Mouse (Mus musculus) neural tube, embryonic 13.5 days (tissue): ENCODE results near the gene Krtap10-4. TPM values are rescaled to one million over a fixed set of nuclear protein-coding genes. Genes with fewer than 3 reads are reported as not detected.

ENCODE experiments used
- ATAC-seq: fragments of 200-750 bp; cut with Nextera tagmentation; 2 replicates; pipeline ENCODE4 v1.8.0; 2017; ENCODE audit warnings: low read depth, mild to moderate bottlenecking, moderate TSS enrichment, moderate library complexity
- H3K27ac ChIP-seq: fragments of 300-500 bp; sonication (generic); replicated peaks from 2 replicates; pipeline ENCODE4 v1.5.1; 2015; ENCODE audit warnings: moderate library complexity, mild to moderate bottlenecking, inconsistent platforms
- H3K27me3 ChIP-seq: fragments of 300-500 bp; sonication (generic); 2 replicates; pipeline ENCODE4 v1.6.1; 2015; ENCODE audit warnings: mild to moderate bottlenecking, inconsistent platforms
- H3K36me3 ChIP-seq: fragments of 300-500 bp; sonication (generic); 2 replicates; pipeline ENCODE4 v1.6.1; 2015; ENCODE audit warnings: mild to moderate bottlenecking, inconsistent platforms
- H3K4me1 ChIP-seq: fragments of 300-500 bp; sonication (generic); replicated peaks from 2 replicates; pipeline ENCODE4 v1.6.1; 2015; ENCODE audit warnings: inconsistent platforms
- H3K4me2 ChIP-seq: fragments of 300-500 bp; sonication (generic); 2 replicates; pipeline ENCODE4 v1.6.1; 2015; ENCODE audit warnings: inconsistent platforms, mild to moderate bottlenecking, moderate library complexity
- H3K4me3 ChIP-seq: fragments of 300-500 bp; sonication (generic); 2 replicates; pipeline ENCODE4 v1.5.1; 2015; ENCODE audit warnings: mild to moderate bottlenecking, inconsistent platforms
- H3K9ac ChIP-seq: fragments of 300-500 bp; sonication (generic); 2 replicates; pipeline ENCODE4 v1.6.1; 2015; ENCODE audit warnings: moderate library complexity, mild to moderate bottlenecking, inconsistent platforms
- H3K9me3 ChIP-seq: fragments of 300-500 bp; sonication (generic); 2 replicates; pipeline ENCODE4 v1.6.1; 2016; ENCODE audit warnings: inconsistent platforms
- WGBS: fragments of 180-500 bp; shearing (Covaris S2); methylation state at CpG from one replicate; pipeline ENCODE4 v1.1.7; 2015; 5-methylcytosine and 5-hydroxymethylcytosine counted together
- polyA plus RNA-seq: library from polyadenylated mRNA; unstranded; fragments of >200 nt; fragmentation: Nextera tagmentation; extraction: Ambion mirVana; gene quantifications from 2 replicates; pipeline ENCODE4 v1.2.1, GENCODE M21; 2015

Gene Krtap10-4
- not detected in 2 replicates for polyA plus RNA-seq

- peaks cover 5% of the 10 kb centered on the region; the same call in 1 of the 2 replicates for H3K9me3 ChIP-seq
- no peak for ATAC-seq
- no peaks in the 10 kb centered on the region for H3K4me1 ChIP-seq
- no peak within 1 kb of the TSS for H3K9ac ChIP-seq
- no peak within 1 kb of the TSS for H3K4me3 ChIP-seq
- WGBS = 83% methylated on average over 6 of the region's 6 CpGs
- no peak within 1 kb of the TSS for H3K4me2 ChIP-seq
- no peak within 1 kb of the TSS for H3K27ac ChIP-seq
- H3K36me3 ChIP-seq = no peaks in the 10 kb centered on the region
- no peaks in the 10 kb centered on the region for H3K27me3 ChIP-seq
Measured at GRCm38 (mm10) chr10:77826951-77827350, at the start of gene Krtap10-4. TSS of gene Krtap10-4 (minus strand) at chr10:77827095.

- H3K27me3 ChIP-seq = no peaks in the 10 kb centered on the region
- no peak overlapping the region for H3K4me3 ChIP-seq
- no peak overlapping the region for H3K4me2 ChIP-seq
- H3K9ac ChIP-seq = no peak overlapping the region
- 0 out of 2 replicates have a peak, but pooled peaks cover 3% of the 10 kb centered on the region for H3K4me1 ChIP-seq
- 93% methylated on average over 7 of the region's 7 CpGs for WGBS
- no peak for ATAC-seq
- no peak overlapping the region for H3K27ac ChIP-seq
- H3K9me3 ChIP-seq = no peaks in the 10 kb centered on the region
- no peaks in the 10 kb centered on the region for H3K36me3 ChIP-seq
Measured at GRCm38 (mm10) chr10:77869651-77870050, 42.8 kb upstream of the Krtap10-4 start.

DNA sequence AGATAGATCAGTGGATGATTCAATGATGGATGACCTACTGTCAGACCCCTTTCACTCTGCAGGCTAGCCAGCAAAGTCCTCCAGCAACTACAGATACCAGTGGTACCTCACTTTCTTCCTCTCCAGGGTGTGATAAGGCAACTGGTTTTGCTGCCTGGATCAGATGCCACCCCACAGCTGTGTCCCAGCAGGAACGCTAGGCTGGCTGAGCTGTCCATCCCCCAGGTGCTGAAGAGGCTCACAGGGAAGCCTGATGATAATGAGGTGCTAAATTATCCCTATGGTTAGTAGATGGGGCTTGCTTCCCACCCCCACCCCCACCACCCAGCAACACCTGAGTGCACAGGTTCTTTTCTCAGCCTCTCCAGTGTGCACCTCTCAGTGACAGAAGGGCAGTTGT, 40.7 kb upstream of the Krtap10-4 start:
- Histone ChIP-seq H3K4me2 (no peak overlapping the region), H3K9ac (no peak overlapping the region), H3K4me3 (no peak overlapping the region), H3K4me1 (0 out of 2 replicates have a peak, but pooled peaks cover 5% of the 10 kb centered on the region), H3K27me3 (no peaks in the 10 kb centered on the region), H3K27ac (no peak overlapping the region), H3K36me3 (no peaks in the 10 kb centered on the region), H3K9me3 (no peaks in the 10 kb centered on the region)
- WGBS = 35% methylated on average over 1 of the region's 1 CpGs
- ATAC-seq = no peak

DNA sequence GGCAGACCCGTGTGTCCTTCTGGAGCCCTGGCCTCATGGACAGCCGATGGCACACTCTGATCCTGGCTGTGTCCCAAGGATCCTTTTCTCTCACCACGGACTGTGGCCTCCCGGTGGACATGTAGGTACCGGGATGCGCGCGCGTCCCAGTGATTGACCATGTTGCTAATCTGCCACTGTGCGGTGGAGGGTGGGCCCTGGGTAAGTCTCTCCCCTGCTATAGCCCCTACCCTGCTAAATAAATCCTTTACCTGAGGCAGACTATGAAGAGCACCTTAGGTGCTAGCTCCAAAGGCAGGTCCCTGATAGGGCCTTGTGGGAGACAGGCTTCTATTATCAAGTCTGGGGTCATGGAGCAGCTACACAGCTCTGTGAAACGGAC, 37.9 kb upstream of the Krtap10-4 start:
- H3K9ac ChIP-seq = peak overlapping the region; percentile 45; the same call in 1 of the 2 replicates
- no peak for ATAC-seq
- peak overlapping the region; percentile 43 for H3K4me2 ChIP-seq
- 0 out of 2 replicates have a peak, but pooled peaks cover 5% of the 10 kb centered on the region for H3K4me1 ChIP-seq
- no peaks in the 10 kb centered on the region for H3K27me3 ChIP-seq
- 44% methylated on average over 11 of the region's 11 CpGs for WGBS
- no peaks in the 10 kb centered on the region for H3K36me3 ChIP-seq
- peak overlapping the region; percentile 17; the same call in 1 of the 2 replicates for H3K4me3 ChIP-seq
- no peaks in the 10 kb centered on the region for H3K9me3 ChIP-seq
- H3K27ac ChIP-seq = no peak overlapping the region

DNA sequence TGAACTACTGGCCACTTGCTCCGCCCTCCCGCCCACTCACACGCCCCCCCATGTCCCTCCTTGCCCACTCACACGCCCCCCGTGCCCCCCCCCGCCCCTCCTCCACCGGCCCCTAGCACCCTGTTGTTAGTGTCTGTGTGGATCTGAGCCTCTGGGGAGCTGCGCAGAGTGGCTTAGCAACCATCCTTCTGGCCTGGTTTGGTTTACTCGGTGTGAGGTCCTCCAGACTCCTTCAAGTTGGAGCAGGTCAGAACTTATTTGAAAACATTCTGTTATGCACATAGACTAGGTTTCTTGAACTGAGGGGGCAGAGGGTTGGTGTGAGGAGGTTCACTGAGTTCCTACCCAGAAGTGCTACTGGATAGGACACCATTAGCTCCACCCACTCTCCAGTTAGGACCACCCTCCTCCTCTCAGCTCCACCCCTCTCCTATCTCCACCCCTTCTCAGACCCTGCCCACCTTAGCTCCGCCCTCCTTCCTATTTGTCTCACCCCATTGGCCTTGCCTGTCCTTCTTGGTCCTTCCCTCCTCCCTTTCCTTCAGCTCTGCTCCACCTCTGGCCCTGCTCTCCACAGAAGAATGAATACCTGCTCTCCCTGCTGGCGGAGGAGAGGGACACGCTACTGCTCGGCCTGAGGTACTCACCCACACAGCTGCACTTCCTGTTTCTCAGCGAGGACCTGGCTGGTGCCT, 37.3 kb upstream of the Krtap10-4 start:
- H3K27ac ChIP-seq = no peak overlapping the region
- no peaks in the 10 kb centered on the region for H3K9me3 ChIP-seq
- H3K4me1 ChIP-seq = 0 out of 2 replicates have a peak, but pooled peaks cover 5% of the 10 kb centered on the region
- 38% methylated on average over 12 of the region's 14 CpGs for WGBS
- H3K27me3 ChIP-seq = no peaks in the 10 kb centered on the region
- H3K36me3 ChIP-seq = no peaks in the 10 kb centered on the region
- ATAC-seq = peak; percentile 76
- H3K9ac ChIP-seq = peak overlapping the region; percentile 45; the same call in 1 of the 2 replicates
- peak overlapping the region; percentile 43 for H3K4me2 ChIP-seq
- peak overlapping the region; percentile 17; the same call in 1 of the 2 replicates for H3K4me3 ChIP-seq

GRCm38 (mm10) chr10:77861675-77862074, 34.8 kb upstream of the Krtap10-4 start, which contains the start of gene Gm3285:
TSS of gene Gm3285 (plus strand) at chr10:77861975.
- no peak within 1 kb of the TSS for H3K4me3 ChIP-seq
- no peak within 1 kb of the TSS for H3K4me2 ChIP-seq
- H3K9ac ChIP-seq = no peak within 1 kb of the TSS
- H3K27ac ChIP-seq = no peak within 1 kb of the TSS
- ATAC-seq = no peak
- 0 out of 2 replicates have a peak, but pooled peaks cover 5% of the 10 kb centered on the region for H3K4me1 ChIP-seq
- WGBS = 46% methylated on average over 7 of the region's 7 CpGs
- no peaks in the 10 kb centered on the region for H3K36me3 ChIP-seq
- H3K27me3 ChIP-seq = no peaks in the 10 kb centered on the region
- no peaks in the 10 kb centered on the region for H3K9me3 ChIP-seq

DNA sequence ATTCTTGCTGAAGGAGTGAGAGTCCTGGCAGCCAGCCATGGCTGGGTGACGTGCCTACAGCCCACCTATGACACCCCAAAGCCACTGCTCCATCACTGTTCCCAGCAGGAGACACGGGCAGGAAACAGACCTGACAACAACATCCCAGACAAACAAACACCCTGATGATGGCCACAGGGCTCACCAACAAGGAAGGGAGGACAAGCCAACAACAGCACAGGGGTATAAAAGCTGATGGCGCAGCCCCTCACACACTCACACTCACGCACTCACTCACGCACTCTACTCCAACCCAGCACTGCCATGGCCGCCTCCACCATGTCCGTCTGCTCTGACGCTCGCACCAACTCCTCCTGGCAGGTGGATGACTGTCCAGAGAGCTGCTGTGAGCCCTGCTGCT, 25.7 kb upstream of the Krtap10-4 start, which contains the start of gene Gm10318:
Gene Gm10318 (plus strand): TSS at position 301 of the 400 bp plus-strand sequence.
- H3K4me3 ChIP-seq = no peak within 1 kb of the TSS
- H3K27me3 ChIP-seq = no peaks in the 10 kb centered on the region
- H3K27ac ChIP-seq = no peak within 1 kb of the TSS
- WGBS = 72% methylated on average over 9 of the region's 9 CpGs
- no peak within 1 kb of the TSS for H3K4me2 ChIP-seq
- H3K36me3 ChIP-seq = no peaks in the 10 kb centered on the region
- no peak within 1 kb of the TSS for H3K9ac ChIP-seq
- no peaks in the 10 kb centered on the region for H3K9me3 ChIP-seq
- ATAC-seq = no peak
- H3K4me1 ChIP-seq = 0 out of 2 replicates have a peak, but pooled peaks cover 3% of the 10 kb centered on the region

GRCm38 (mm10) chr10:77847538-77847937, 20.6 kb upstream of the Krtap10-4 start:
- peaks cover 22% of the 10 kb centered on the region for H3K9me3 ChIP-seq

DNA sequence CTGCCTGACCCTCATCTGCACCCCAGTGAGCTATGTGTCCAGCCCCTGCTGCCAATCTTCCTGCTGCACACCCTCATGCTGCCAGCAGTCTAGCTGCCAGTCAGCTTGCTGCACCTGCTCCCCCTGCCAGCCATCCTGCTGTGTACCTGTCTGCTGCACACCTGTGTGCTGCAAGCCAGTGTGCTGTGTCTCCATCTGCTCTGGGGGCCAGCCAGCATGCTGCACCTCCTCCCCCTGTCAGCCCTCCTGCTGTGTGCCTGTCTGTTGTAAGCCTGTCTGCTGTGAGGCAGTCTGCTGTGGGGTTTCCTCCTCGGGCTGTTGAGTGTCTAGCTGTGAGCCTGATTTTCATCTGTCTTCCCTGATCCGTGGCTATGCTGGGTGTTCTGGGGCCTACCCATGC, 20.1 kb upstream of the Krtap10-4 start:
- 26% methylated on average over 2 of the region's 2 CpGs for WGBS
- Histone ChIP-seq H3K4me3 (no peak overlapping the region), H3K9ac (no peak overlapping the region), H3K27ac (no peak overlapping the region), H3K27me3 (no peaks in the 10 kb centered on the region), H3K9me3 (peaks cover 22% of the 10 kb centered on the region), H3K4me1 (no peaks in the 10 kb centered on the region), H3K4me2 (no peak overlapping the region), H3K36me3 (no peaks in the 10 kb centered on the region)
- no peak for ATAC-seq

More at GRCm38 (mm10) chr10:77847538-77847937, 20.6 kb upstream of the Krtap10-4 start:
- Histone ChIP-seq H3K36me3 (no peaks in the 10 kb centered on the region), H3K27me3 (no peaks in the 10 kb centered on the region), H3K4me1 (no peaks in the 10 kb centered on the region), H3K4me3 (no peak overlapping the region), H3K9ac (no peak overlapping the region), H3K27ac (no peak overlapping the region), H3K4me2 (no peak overlapping the region)
- no peak for ATAC-seq
- WGBS = 93% methylated on average over 2 of the region's 2 CpGs

DNA sequence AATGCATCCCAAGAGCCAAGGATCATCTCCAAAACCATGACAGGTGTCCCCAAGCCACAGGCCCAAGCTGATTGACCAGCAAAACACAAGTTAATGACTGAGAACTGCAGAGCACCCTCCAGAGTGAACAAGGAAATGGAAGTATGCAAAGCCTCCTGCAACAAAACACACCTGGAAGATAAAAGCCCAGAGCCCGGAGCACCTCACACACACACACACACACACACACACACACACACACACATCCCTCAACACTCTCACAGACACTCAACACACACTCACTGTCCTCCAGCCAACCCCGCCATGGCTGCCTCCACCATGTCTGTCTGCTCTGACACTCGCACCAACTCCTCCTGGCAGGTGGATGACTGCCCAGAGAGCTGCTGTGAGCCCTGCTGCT, 19.6 kb upstream of the Krtap10-4 start, which contains the start of gene Gm36176:
Gene Gm36176 (plus strand): TSS at position 301 of the 400 bp plus-strand sequence.
- H3K4me3 ChIP-seq = no peak within 1 kb of the TSS
- H3K9ac ChIP-seq = no peak within 1 kb of the TSS
- no peak within 1 kb of the TSS for H3K27ac ChIP-seq
- 74% methylated on average over 3 of the region's 3 CpGs for WGBS
- H3K9me3 ChIP-seq = peaks cover 24% of the 10 kb centered on the region
- no peaks in the 10 kb centered on the region for H3K4me1 ChIP-seq
- no peak for ATAC-seq
- no peaks in the 10 kb centered on the region for H3K27me3 ChIP-seq
- no peaks in the 10 kb centered on the region for H3K36me3 ChIP-seq
- H3K4me2 ChIP-seq = no peak within 1 kb of the TSS

- no peaks in the 10 kb centered on the region for H3K4me1 ChIP-seq
- H3K9me3 ChIP-seq = peaks cover 18% of the 10 kb centered on the region
- H3K27ac ChIP-seq = no peak overlapping the region
- H3K4me3 ChIP-seq = no peak overlapping the region
- 83% methylated on average over 6 of the region's 6 CpGs for WGBS
- H3K36me3 ChIP-seq = no peaks in the 10 kb centered on the region
- no peak overlapping the region for H3K4me2 ChIP-seq
- H3K9ac ChIP-seq = no peak overlapping the region
- no peak for ATAC-seq
- no peaks in the 10 kb centered on the region for H3K27me3 ChIP-seq
Measured at GRCm38 (mm10) chr10:77839006-77839405, 12.1 kb upstream of the Krtap10-4 start.

DNA sequence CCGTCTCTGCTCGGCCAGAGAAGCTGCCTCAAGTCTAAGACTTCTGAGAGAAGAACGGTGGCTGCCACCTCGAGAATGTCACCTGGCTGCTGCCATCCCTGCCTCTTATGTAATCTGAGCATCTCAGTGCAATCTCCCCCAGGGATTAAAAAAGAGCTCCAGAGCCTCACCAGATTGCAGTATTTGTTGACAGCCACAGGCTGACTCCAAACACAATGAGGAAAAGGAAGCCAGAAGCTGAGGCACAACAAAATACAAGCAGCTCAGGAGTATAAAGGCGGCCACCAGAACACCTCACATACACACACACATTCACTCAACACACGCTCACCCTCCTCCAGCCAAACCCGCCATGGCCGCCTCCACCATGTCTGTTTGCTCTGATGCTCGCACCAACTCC, 8.8 kb upstream of the Krtap10-4 start, which contains the start of gene Krtap10-10:
Gene Krtap10-10 (plus strand): TSS at position 301 of the 400 bp plus-strand sequence.
- ATAC-seq = no peak
- Histone ChIP-seq H3K27me3 (no peaks in the 10 kb centered on the region), H3K4me2 (no peak within 1 kb of the TSS), H3K9ac (no peak within 1 kb of the TSS), H3K36me3 (no peaks in the 10 kb centered on the region), H3K4me1 (no peaks in the 10 kb centered on the region), H3K4me3 (no peak within 1 kb of the TSS), H3K9me3 (no peaks in the 10 kb centered on the region), H3K27ac (no peak within 1 kb of the TSS)
- WGBS = 73% methylated on average over 6 of the region's 9 CpGs
